Mouse (Mus musculus): ENCODE results near the gene Trim65. TPM values are rescaled to one million over a fixed set of nuclear protein-coding genes. Genes with fewer than 3 reads are reported as not detected.
A peak's percentile ranks its signal among the peaks of the same experiment; 100 is the strongest.
"Not testable (repeated sequence)": the region's sequence is repeated elsewhere in the genome, so short reads cannot be mapped to it uniquely, and the experiment has no call there.

The Trim65 gene
- total and polyA plus RNA-seq, 2 experiments from 2014 or later, result 2.4 to 9.6 TPM

DNA sequence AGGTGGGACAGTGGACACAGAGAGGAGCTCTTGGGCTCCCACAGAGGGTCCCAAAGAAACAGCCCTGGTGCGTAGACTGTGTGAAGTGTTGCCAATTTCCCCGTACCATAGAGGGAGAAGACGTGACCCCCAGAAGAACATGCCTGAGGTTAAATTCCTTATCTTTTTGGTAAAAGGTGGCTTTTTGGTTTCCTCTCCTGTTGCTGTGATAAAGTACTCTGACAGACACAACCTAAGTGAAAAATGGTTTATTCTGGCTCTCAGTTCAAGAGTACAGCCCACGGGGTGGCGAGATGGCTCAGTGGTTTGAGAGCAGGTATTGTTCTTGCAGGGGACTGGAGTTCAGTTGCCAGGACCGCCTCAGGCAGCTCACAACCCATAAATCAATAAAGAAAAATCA is 31.5 kb downstream of the Trim65 start:
- Histone ChIP-seq H3K27me3 (ENCODE audit: insufficient read depth, low read length) (no peaks in the 10 kb centered on the region), H3K36me3 (ENCODE audit: insufficient read depth, low read length) (no peaks in the 10 kb centered on the region), H3K27ac (no peak overlapping the region), H3K4me3 (ENCODE audit: low read length) (no peak overlapping the region), H3K9me3 (ENCODE audit: low read length) (no peaks in the 10 kb centered on the region), H3K4me1 (ENCODE audit: insufficient read depth, low read length) (0 out of 2 replicates have a peak, but pooled peaks cover 6% of the 10 kb centered on the region), H3K9ac (replicated peaks; ENCODE audit: low read length) (no peak overlapping the region), H3K4me2 (ENCODE audit: low read depth, low read length) (no peak overlapping the region)
- no peak for TF ChIP-seq CTCF (IDR thresholded peaks at IDR 0.05; ENCODE audit: low read depth)
- WGBS, result 88% methylated on average over 6 of the region's 6 CpGs
- ATAC-seq (no peak), DNase-seq (ENCODE audit: low spot score) (no peak)

DNA sequence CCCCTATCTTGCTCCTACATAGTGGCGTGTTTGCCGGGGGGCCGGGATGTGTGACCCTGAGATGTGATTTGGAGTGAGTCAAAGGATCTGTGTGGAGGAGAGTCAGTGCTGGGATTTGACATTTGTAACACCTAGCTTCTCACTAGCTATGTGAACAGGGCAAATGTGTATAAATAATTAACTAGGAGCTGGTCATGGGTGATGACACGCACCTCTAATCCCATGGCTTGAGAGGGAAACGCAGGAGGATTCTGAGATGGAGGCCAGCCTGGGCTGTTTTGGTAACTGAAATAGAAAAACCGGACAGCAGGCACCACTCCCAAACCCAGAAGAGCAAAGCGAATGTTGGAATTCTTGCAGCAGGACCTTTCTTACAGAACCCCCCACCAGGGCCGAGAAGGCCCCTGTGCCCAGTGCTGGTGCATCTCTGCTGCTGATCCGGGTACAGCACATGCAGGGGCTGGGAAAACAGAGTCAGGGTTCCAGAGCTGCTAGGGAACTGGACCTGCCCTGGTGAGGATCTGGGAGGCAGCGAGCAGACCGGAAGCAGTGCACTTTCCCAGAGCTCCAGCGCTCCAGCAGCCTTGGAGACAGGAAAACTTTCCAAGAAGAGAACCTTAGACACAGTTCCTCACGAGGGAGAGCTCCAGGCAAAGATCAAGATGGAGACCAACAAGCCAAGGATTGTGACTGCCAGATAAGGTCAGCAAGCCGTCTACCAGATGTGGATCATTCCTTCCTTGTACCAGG is 32.0 kb downstream of the Trim65 start:
- no peak for ATAC-seq
- no peak for DNase-seq (ENCODE audit: low spot score)
- Histone ChIP-seq H3K27me3 (ENCODE audit: insufficient read depth, low read length) (no peaks in the 10 kb centered on the region), H3K9ac (replicated peaks; ENCODE audit: low read length) (no peak overlapping the region), H3K4me3 (ENCODE audit: low read length) (no peak overlapping the region), H3K4me2 (ENCODE audit: low read depth, low read length) (no peak overlapping the region), H3K9me3 (ENCODE audit: low read length) (no peaks in the 10 kb centered on the region), H3K4me1 (ENCODE audit: insufficient read depth, low read length) (no peaks in the 10 kb centered on the region), H3K27ac (no peak overlapping the region), H3K36me3 (ENCODE audit: insufficient read depth, low read length) (no peaks in the 10 kb centered on the region)
- TF ChIP-seq CTCF (IDR thresholded peaks at IDR 0.05; ENCODE audit: low read depth), result no peak
- 73% methylated on average over 14 of the region's 14 CpGs for WGBS

DNA sequence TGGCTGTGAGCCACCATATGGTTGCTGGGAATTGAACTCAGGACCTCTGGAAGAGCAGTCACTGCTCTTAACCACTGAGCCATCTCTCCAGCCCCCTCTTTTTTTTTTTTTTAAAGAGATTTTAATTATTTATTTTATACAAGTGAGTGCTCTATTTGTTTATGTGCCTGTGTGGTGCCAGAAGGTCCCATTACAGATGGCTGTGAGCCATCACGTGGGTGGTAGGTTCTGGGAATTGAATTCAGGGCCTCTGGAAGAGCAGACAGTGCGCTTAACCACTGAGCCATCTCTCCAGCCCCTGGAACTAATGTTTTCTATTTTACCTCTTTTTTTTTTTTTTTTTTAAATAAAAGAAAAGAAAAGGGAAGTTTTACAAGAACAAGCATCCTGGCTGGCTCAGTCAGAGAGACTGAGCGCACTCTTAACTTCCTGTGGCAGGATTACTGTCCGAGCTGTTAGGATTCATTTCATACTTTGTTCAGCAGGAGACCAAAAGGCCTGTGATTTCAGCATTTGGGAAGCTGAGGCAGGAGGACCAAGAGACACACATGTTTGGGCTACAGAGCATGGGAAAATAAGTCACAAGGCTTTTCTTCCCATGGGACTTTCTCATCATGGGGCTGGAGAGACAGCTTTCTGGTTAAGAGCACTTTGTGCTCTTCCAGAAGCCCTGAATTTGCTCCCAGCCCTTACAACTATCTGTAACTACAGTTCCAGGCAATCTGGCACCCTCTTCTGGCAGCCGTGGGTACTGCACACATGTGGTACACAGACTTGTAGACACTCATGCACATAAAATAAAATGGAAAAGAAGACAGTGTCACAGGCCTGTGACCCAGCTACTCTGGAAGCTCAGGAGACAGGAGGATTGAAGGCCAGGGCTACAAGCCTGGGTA is 34.5 kb downstream of the Trim65 start:
- no peak overlapping the region for H3K4me2 ChIP-seq (ENCODE audit: low read depth, low read length)
- no peaks in the 10 kb centered on the region for H3K27me3 ChIP-seq (ENCODE audit: insufficient read depth, low read length)
- ATAC-seq (no peak), DNase-seq (ENCODE audit: low spot score) (no peak)
- H3K9me3 ChIP-seq (ENCODE audit: low read length), result no peaks in the 10 kb centered on the region
- no peaks in the 10 kb centered on the region for H3K4me1 ChIP-seq (ENCODE audit: insufficient read depth, low read length)
- peak; percentile 58 for TF ChIP-seq CTCF (IDR thresholded peaks at IDR 0.05; ENCODE audit: low read depth)
- no peak overlapping the region for H3K27ac ChIP-seq
- H3K4me3 ChIP-seq (ENCODE audit: low read length), result no peak overlapping the region
- WGBS, result 95% methylated on average over 5 of the region's 5 CpGs
- H3K36me3 ChIP-seq (ENCODE audit: insufficient read depth, low read length), result no peaks in the 10 kb centered on the region
- no peak overlapping the region for H3K9ac ChIP-seq (replicated peaks; ENCODE audit: low read length)

DNA sequence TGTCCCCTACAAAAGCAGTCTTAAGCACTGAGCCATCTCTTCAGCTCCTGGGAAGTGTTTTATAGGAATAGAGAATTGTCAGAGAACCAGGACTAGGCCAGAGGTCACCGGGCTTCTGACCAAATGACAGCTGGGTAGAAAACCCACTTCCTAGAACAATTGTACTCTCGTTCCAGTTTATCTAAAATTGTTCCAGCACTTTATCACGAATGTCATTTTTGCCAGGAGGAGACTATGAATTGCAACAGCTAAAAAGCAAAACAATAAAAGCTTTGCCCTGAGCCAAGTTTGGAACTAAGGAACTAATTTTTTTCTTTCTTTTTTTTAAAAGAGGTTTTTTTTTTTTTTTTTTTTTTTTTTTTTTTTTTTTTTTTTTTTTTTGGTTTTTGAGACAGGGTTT is 35.4 kb downstream of the Trim65 start:
- WGBS, result 58% methylated on average over 3 of the region's 3 CpGs
- Histone ChIP-seq H3K4me2 (ENCODE audit: low read depth, low read length) (no peak overlapping the region), H3K9ac (replicated peaks; ENCODE audit: low read length) (no peak overlapping the region), H3K4me3 (ENCODE audit: low read length) (no peak overlapping the region), H3K9me3 (ENCODE audit: low read length) (no peaks in the 10 kb centered on the region), H3K27ac (no peak overlapping the region), H3K27me3 (ENCODE audit: insufficient read depth, low read length) (no peaks in the 10 kb centered on the region), H3K36me3 (ENCODE audit: insufficient read depth, low read length) (no peaks in the 10 kb centered on the region), H3K4me1 (ENCODE audit: insufficient read depth, low read length) (no peaks in the 10 kb centered on the region)
- no peak for TF ChIP-seq CTCF (IDR thresholded peaks at IDR 0.05; ENCODE audit: low read depth)
- DNase-seq (ENCODE audit: low spot score) (no peak), ATAC-seq (no peak)

DNA sequence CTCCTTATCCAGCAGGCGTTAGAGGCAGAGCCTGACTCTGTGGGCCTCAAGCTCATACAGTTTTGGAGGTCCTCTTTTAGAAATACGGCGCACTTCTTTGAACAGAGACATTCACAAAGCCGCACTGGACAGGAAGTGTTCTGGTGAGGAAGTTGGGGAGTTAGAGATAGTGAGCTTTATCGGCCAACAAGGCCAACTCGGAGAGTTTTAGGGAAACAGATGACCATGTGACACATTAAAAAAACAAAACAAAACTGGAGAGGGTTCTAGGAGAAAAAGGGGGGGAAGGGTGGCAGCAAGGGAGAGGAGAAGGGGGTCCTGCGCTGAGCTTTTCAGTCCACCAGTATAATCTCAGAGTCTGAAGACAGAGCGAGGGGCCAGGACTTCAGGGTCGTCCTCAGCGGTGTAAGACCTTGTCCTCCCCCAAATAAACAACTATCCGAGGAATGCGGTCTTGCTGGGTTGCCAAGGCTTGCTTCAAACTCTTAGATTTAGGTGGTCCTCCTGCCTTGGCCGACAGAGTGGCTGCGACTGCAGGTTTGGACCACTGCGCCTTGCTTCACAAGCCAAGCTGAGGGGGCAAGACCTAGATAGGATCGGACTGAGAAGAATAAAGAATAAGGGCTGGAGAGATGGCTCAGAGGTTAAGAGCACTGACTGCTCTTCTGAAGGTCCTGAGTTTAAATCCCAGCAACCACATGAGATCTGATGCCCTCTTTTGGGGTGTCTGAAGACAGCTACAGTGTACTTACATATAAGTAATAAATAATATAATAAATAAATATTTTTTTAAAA is 37.0 kb downstream of the Trim65 start:
- H3K4me3 ChIP-seq (ENCODE audit: low read length), result no peak overlapping the region
- no peaks in the 10 kb centered on the region for H3K36me3 ChIP-seq (ENCODE audit: insufficient read depth, low read length)
- no peak overlapping the region for H3K4me2 ChIP-seq (ENCODE audit: low read depth, low read length)
- no peak overlapping the region for H3K9ac ChIP-seq (replicated peaks; ENCODE audit: low read length)
- WGBS, result 69% methylated on average over 16 of the region's 16 CpGs
- TF ChIP-seq CTCF (IDR thresholded peaks at IDR 0.05; ENCODE audit: low read depth), result no peak
- DNase-seq (ENCODE audit: low spot score), result no peak
- H3K27me3 ChIP-seq (ENCODE audit: insufficient read depth, low read length), result no peaks in the 10 kb centered on the region
- no peaks in the 10 kb centered on the region for H3K4me1 ChIP-seq (ENCODE audit: insufficient read depth, low read length)
- no peak for ATAC-seq
- H3K9me3 ChIP-seq (ENCODE audit: low read length), result no peaks in the 10 kb centered on the region
- no peak overlapping the region for H3K27ac ChIP-seq

DNA sequence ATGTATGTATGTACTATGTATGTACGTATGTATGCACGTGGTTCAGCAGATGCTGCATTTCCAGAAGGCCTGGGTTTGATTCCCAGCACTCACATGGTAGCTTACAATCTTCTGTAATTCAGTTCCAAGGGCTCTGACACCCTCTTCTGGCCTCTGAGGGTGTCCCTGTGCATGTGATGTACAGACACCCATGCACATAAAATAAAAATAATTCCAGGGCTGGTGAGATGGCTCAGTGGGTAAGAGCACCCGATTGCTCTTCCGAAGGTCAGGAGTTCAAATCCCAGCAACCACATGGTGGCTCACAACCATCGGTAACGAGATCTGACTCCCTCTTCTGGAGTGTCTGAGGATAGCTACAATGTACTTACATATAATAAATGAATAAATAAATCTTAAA is 38.0 kb downstream of the Trim65 start:
- H3K4me3 ChIP-seq (ENCODE audit: low read length); H3K9me3 ChIP-seq (ENCODE audit: low read length); H3K9ac ChIP-seq (replicated peaks; ENCODE audit: low read length); H3K4me2 ChIP-seq (ENCODE audit: low read depth, low read length); H3K4me1 ChIP-seq (ENCODE audit: insufficient read depth, low read length); H3K27me3 ChIP-seq (ENCODE audit: insufficient read depth, low read length); H3K36me3 ChIP-seq (ENCODE audit: insufficient read depth, low read length); H3K27ac ChIP-seq; DNase-seq (ENCODE audit: low spot score); ATAC-seq: not testable (repeated sequence)
- 94% methylated on average over 6 of the region's 6 CpGs for WGBS

Data from hindbrain, postnatal 0 days (tissue).